Mouse (Mus musculus) neural tube, embryonic 15.5 days (tissue): ENCODE data around the gene Tuba3b. TPM values are rescaled to one million over a fixed set of nuclear protein-coding genes. Genes with fewer than 3 reads are reported as not detected.
A peak's percentile ranks its signal among the peaks of the same experiment; 100 is the strongest.

Source experiments
- ATAC-seq: fragments of 200-750 bp; cut with Nextera tagmentation; 2 replicates; pipeline ENCODE4 v1.8.0; 2017; ENCODE audit warnings: mild to moderate bottlenecking, moderate TSS enrichment, moderate library complexity; ENCODE audit not compliant: low FRiP score
- H3K27ac ChIP-seq: fragments of 300-500 bp; sonication (generic); replicated peaks from 2 replicates; pipeline ENCODE4 v1.5.1; 2015; ENCODE audit warnings: mild to moderate bottlenecking, inconsistent platforms
- H3K27me3 ChIP-seq: fragments of 300-500 bp; sonication (generic); replicated peaks from 2 replicates; pipeline ENCODE4 v1.6.1; 2015; ENCODE audit warnings: inconsistent platforms
- H3K36me3 ChIP-seq: fragments of 300-500 bp; sonication (generic); 2 replicates; pipeline ENCODE4 v1.6.1; 2015; ENCODE audit warnings: inconsistent platforms
- H3K4me1 ChIP-seq: fragments of 300-500 bp; sonication (generic); 2 replicates; pipeline ENCODE4 v1.6.1; 2015; ENCODE audit warnings: inconsistent platforms
- H3K4me2 ChIP-seq: fragments of 300-500 bp; sonication (generic); 2 replicates; pipeline ENCODE4 v1.6.1; 2015; ENCODE audit warnings: inconsistent platforms, mild to moderate bottlenecking, moderate library complexity
- H3K4me3 ChIP-seq: fragments of 300-500 bp; sonication (generic); replicated peaks from 2 replicates; pipeline ENCODE4 v1.5.1; 2015; ENCODE audit warnings: mild to moderate bottlenecking, inconsistent platforms
- H3K9ac ChIP-seq: fragments of 300-500 bp; sonication (generic); replicated peaks from 2 replicates; pipeline ENCODE4 v1.6.1; 2015; ENCODE audit warnings: mild to moderate bottlenecking, inconsistent platforms
- H3K9me3 ChIP-seq: fragments of 300-500 bp; sonication (generic); replicated peaks from 2 replicates; pipeline ENCODE4 v1.6.1; 2016; ENCODE audit warnings: inconsistent platforms
- WGBS: fragments of 180-500 bp; shearing (Covaris S2); methylation state at CpG from one replicate; pipeline ENCODE4 v1.1.7; 2015; ENCODE audit warnings: mixed read lengths; 5-methylcytosine and 5-hydroxymethylcytosine counted together
- polyA plus RNA-seq: library from polyadenylated mRNA; unstranded; fragments of >200 nt; fragmentation: Nextera tagmentation; extraction: Ambion mirVana; gene quantifications from 2 replicates; pipeline ENCODE4 v1.2.1, GENCODE M21; 2015

Tuba3b gene
- not detected in 2 replicates for polyA plus RNA-seq

GRCm38 (mm10) chr6:145615666-145616210 lies at the start of gene Tuba3b:
Gene Tuba3b, plus strand, starts transcription at chr6:145615757.
- no peaks in the 10 kb centered on the region for H3K4me1 ChIP-seq
- no peak for ATAC-seq
- 98% methylated on average over 31 of the region's 31 CpGs for WGBS

GRCm38 (mm10) chr6:145567296-145567695 lies 48.3 kb upstream of the Tuba3b start:
- Histone ChIP-seq H3K36me3 (no peaks in the 10 kb centered on the region), H3K9me3 (no peaks in the 10 kb centered on the region), H3K27ac (no peak overlapping the region), H3K9ac (no peak overlapping the region), H3K27me3 (no peaks in the 10 kb centered on the region), H3K4me3 (no peak overlapping the region), H3K4me2 (no peak overlapping the region), H3K4me1 (no peaks in the 10 kb centered on the region; the same call in 1 of the 2 replicates)
- 78% methylated on average over 8 of the region's 8 CpGs for WGBS
- no peak for ATAC-seq

More at GRCm38 (mm10) chr6:145615666-145616210, at the start of gene Tuba3b:
- H3K27ac ChIP-seq, result no peak within 1 kb of the TSS
- H3K36me3 ChIP-seq, result no peaks in the 10 kb centered on the region
- no peaks in the 10 kb centered on the region for H3K27me3 ChIP-seq
- no peak within 1 kb of the TSS for H3K9ac ChIP-seq
- no peak within 1 kb of the TSS for H3K4me3 ChIP-seq
- H3K9me3 ChIP-seq, result no peaks in the 10 kb centered on the region
- no peak within 1 kb of the TSS for H3K4me2 ChIP-seq

GRCm38 (mm10) chr6:145567832-145568231 lies 47.7 kb upstream of the Tuba3b start:
- Histone ChIP-seq H3K4me2 (no peak overlapping the region), H3K27ac (no peak overlapping the region), H3K9ac (no peak overlapping the region), H3K9me3 (no peaks in the 10 kb centered on the region), H3K36me3 (no peaks in the 10 kb centered on the region), H3K4me3 (no peak overlapping the region), H3K27me3 (no peaks in the 10 kb centered on the region), H3K4me1 (no peaks in the 10 kb centered on the region; the same call in 1 of the 2 replicates)
- WGBS, result 88% methylated on average over 3 of the region's 3 CpGs
- no peak for ATAC-seq

GRCm38 (mm10) chr6:145568701-145569100 lies 46.9 kb upstream of the Tuba3b start:
- Histone ChIP-seq H3K9me3 (no peaks in the 10 kb centered on the region), H3K27me3 (no peaks in the 10 kb centered on the region), H3K4me1 (no peaks in the 10 kb centered on the region; the same call in 1 of the 2 replicates), H3K4me2 (no peak overlapping the region), H3K27ac (no peak overlapping the region), H3K9ac (no peak overlapping the region), H3K4me3 (no peak overlapping the region), H3K36me3 (no peaks in the 10 kb centered on the region)
- ATAC-seq, result no peak
- WGBS, result 94% methylated on average over 3 of the region's 3 CpGs

GRCm38 (mm10) chr6:145573250-145574013 lies 42.1 kb upstream of the Tuba3b start:
- H3K36me3 ChIP-seq, result no peaks in the 10 kb centered on the region
- no peaks in the 10 kb centered on the region for H3K9me3 ChIP-seq
- H3K27me3 ChIP-seq, result no peaks in the 10 kb centered on the region
- H3K27ac ChIP-seq, result no peak overlapping the region
- H3K4me1 ChIP-seq, result peaks cover 3% of the 10 kb centered on the region
- WGBS, result 86% methylated on average over 6 of the region's 6 CpGs
- H3K4me3 ChIP-seq, result no peak overlapping the region
- no peak for ATAC-seq
- no peak overlapping the region for H3K4me2 ChIP-seq
- no peak overlapping the region for H3K9ac ChIP-seq

- H3K27me3 ChIP-seq, result no peaks in the 10 kb centered on the region
- no peak overlapping the region for H3K9ac ChIP-seq
- H3K27ac ChIP-seq, result no peak overlapping the region
- peaks cover 9% of the 10 kb centered on the region for H3K4me1 ChIP-seq
- WGBS, result 94% methylated on average over 4 of the region's 4 CpGs
- no peak for ATAC-seq
- H3K36me3 ChIP-seq, result no peaks in the 10 kb centered on the region
- no peaks in the 10 kb centered on the region for H3K9me3 ChIP-seq
- H3K4me3 ChIP-seq, result no peak overlapping the region
- no peak overlapping the region for H3K4me2 ChIP-seq
Measured at GRCm38 (mm10) chr6:145576762-145577161, 38.8 kb upstream of the Tuba3b start.

GRCm38 (mm10) chr6:145578457-145579185 lies 36.9 kb upstream of the Tuba3b start:
- no peak; the same call in 1 of the 2 replicates for ATAC-seq
- Histone ChIP-seq H3K27ac (peak overlapping the region; percentile 37; the same call in 1 of the 2 replicates), H3K4me3 (no peak overlapping the region), H3K4me2 (no peak overlapping the region), H3K27me3 (no peaks in the 10 kb centered on the region), H3K9ac (no peak overlapping the region), H3K4me1 (peaks cover 9% of the 10 kb centered on the region), H3K9me3 (no peaks in the 10 kb centered on the region), H3K36me3 (no peaks in the 10 kb centered on the region)
- 44% methylated on average over 10 of the region's 10 CpGs for WGBS

- Histone ChIP-seq H3K9me3 (no peaks in the 10 kb centered on the region), H3K4me1 (peaks cover 9% of the 10 kb centered on the region), H3K4me2 (no peak overlapping the region), H3K27ac (no peak overlapping the region), H3K9ac (no peak overlapping the region), H3K27me3 (no peaks in the 10 kb centered on the region), H3K36me3 (no peaks in the 10 kb centered on the region), H3K4me3 (no peak overlapping the region)
- no peak for ATAC-seq
- 88% methylated on average over 3 of the region's 3 CpGs for WGBS
Measured at GRCm38 (mm10) chr6:145579761-145580160, 35.8 kb upstream of the Tuba3b start.

GRCm38 (mm10) chr6:145581366-145582170 lies 34.0 kb upstream of the Tuba3b start:
- Histone ChIP-seq H3K27ac (no peak overlapping the region), H3K9ac (no peak overlapping the region), H3K9me3 (no peaks in the 10 kb centered on the region), H3K27me3 (no peaks in the 10 kb centered on the region), H3K4me2 (no peak overlapping the region), H3K4me3 (no peak overlapping the region), H3K4me1 (peaks cover 16% of the 10 kb centered on the region), H3K36me3 (no peaks in the 10 kb centered on the region)
- 73% methylated on average over 10 of the region's 10 CpGs for WGBS
- ATAC-seq, result no peak

- H3K4me3 ChIP-seq, result no peak overlapping the region
- peak overlapping the region; percentile 13; the same call in 1 of the 2 replicates for H3K27ac ChIP-seq
- no peaks in the 10 kb centered on the region for H3K9me3 ChIP-seq
- no peak overlapping the region for H3K9ac ChIP-seq
- no peaks in the 10 kb centered on the region for H3K36me3 ChIP-seq
- H3K4me2 ChIP-seq, result peak overlapping the region; percentile 23
- no peaks in the 10 kb centered on the region for H3K27me3 ChIP-seq
- no peak for ATAC-seq
- 62% methylated on average over 21 of the region's 21 CpGs for WGBS
- peaks cover 7% of the 10 kb centered on the region; the same call in 1 of the 2 replicates for H3K4me1 ChIP-seq
Measured at GRCm38 (mm10) chr6:145585052-145585973, 30.2 kb upstream of the Tuba3b start.
